Mouse (Mus musculus): ENCODE results near the gene Mxd4. TPM values are rescaled to one million over a fixed set of nuclear protein-coding genes. Genes with fewer than 3 reads are reported as not detected.

The Mxd4 gene
- polyA plus RNA-seq, 2 experiments from 2014 or later: 112 to 135 TPM

DNA sequence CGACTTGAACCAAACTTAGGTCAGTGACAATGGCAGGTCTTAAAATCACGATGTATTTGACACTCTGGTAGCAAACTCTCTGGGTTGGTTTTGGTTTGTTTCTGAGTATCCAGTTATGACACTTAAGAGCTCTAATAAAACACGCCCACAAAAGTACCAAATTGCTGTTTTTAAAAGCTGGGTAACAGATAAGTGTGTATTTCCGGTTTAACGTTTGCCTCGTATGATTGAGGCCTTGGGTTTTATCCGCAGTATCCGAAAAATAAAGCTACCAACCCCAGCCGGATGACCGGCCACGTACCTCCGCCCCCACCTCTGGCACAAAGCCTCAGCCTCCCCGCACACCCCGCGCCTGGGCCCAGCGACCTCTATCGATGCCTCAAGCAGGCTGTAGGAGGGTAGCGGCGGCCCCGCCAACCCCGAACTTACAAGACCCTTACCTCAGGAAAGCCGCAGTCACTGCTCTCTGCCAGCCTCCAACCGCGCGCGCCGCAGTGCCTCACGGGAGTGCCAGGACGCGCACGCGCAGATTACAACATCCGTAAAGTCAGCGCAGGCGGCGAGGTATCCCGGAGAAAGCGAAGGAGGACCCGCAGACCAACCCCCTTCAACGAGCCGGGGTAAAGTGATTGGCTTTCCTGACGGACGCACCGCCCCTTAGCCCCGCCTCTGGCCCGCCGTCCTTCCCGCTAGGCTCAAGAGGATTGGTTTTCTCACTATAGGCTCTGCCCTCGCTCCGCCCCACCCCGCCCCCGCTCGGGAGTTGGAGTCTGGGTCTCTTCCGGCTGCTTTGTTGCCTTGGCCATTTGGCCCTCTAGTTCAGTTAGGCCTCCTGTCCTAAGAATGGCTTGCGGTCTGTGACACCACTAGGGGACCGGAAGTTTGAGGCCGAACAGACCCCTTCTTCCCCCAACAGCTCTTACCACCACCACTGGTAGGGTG lies 18.3 kb downstream of the Mxd4 start, which contains the start of the genes Poln and Haus3:
Gene Poln (minus strand): TSS at position 499 of the 942 bp plus-strand sequence.
Gene Haus3 (minus strand): TSS at position 578 of the 942 bp plus-strand sequence.
- peak; percentile 90 for ATAC-seq

DNA sequence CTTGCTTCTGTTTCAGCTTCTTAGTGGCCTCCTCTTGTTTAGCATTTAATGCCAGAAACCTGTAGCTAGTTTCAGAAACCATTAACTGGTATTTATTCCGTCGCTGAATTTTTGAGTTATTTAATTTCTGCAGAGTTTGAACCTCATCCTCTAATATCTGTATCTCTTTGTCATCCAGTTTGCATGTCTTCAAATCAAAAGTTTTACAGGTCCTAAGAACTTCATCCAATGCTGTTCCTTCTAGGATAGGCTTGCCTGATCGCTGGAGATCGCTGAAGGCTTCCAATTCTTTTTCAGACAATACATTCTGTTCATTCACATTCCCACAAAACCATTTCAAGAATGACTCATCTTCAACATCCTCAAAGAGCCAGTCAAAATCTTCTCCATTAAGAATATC lies 19.7 kb downstream of the Mxd4 start:
- no peak for ATAC-seq

GRCm38 (mm10) chr5:34165793-34166192 lies 21.7 kb downstream of the Mxd4 start:
- no peak for ATAC-seq

DNA sequence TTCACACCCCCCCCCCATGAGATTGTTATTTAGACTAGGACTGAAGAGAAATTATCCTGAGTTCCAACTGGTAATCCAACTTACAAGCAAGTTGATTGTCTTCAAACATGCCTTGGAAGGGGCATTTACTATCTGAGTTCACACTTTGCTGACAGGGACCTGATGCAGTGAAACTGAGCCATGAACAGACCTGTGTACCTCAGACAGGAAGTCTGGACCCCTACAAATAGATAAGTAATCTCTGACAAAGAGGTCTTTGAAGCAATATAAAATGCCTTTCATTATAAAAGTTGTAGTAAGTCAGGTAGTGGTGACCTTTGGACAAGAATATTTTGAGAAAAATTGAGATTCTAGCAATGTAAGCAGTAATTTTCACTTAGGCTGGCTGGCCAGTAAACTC lies 39.0 kb downstream of the Mxd4 start:
- ATAC-seq: no peak

- ATAC-seq: no peak
These were observed 40.0 kb downstream of the Mxd4 start for GRCm38 (mm10) chr5:34147554-34147953.

DNA sequence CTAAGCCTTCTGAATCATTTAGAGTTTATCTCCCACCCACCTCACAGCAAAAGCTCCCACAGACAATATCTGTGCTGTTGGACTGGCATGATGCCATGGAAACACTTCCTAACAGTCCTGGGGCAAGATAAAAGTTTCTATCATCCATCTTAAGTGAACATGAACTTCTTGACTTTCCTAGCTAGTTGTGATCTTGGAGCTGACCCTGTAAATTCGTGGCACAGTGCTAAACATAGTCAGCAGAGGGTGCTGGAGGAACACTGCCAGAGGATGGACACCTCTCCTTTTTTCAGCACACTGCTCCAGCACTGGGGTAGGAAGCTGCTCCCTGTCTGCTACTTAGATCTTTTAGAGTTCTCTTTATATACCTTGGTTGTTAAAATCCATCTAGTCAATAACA lies 47.8 kb downstream of the Mxd4 start:
- no peak for ATAC-seq

GRCm38 (mm10) chr5:34132731-34133130 lies 54.8 kb downstream of the Mxd4 start:
- ATAC-seq: no peak

GRCm38 (mm10) chr5:34124131-34124530 lies 63.4 kb downstream of the Mxd4 start:
- ATAC-seq: no peak

Other genes starting within 250 kb of the Mxd4 start
- gene Gm1673, start 204.3 kb downstream of the Mxd4 start, polyA plus RNA-seq (2017; shearing (Covaris generic)): not detected
- gene Nat8l, start 191.7 kb downstream of the Mxd4 start, polyA plus RNA-seq (2017; shearing (Covaris generic)): not detected
- under 1 TPM; 0.28 to 0.94 TPM for gene Poln, start 18.3 kb downstream of the Mxd4 start, polyA plus RNA-seq (2017; shearing (Covaris generic))
- 10 to 100 TPM; 76.9 to 90.0 TPM for gene Haus3, start 18.2 kb downstream of the Mxd4 start, polyA plus RNA-seq (2017; shearing (Covaris generic))
- 1 to 10 TPM; 3.4 TPM for gene Zfyve28, start 100.7 kb upstream of the Mxd4 start, polyA plus RNA-seq (2017; shearing (Covaris generic))
- gene Cfap99, start 100.9 kb upstream of the Mxd4 start, polyA plus RNA-seq (2017; shearing (Covaris generic)): not detected
- 100 to 1,000 TPM; 108 TPM for gene Rnf4, start 148.6 kb upstream of the Mxd4 start, polyA plus RNA-seq (2017; shearing (Covaris generic))
- 10 to 100 TPM; 12.5 to 13.3 TPM for gene Fam193a, start 182.2 kb upstream of the Mxd4 start, polyA plus RNA-seq (2017; shearing (Covaris generic))

All from activated CD4-positive, CD25-positive, alpha-beta regulatory T cell, adult 4 months (primary cell).